ENCODE assay signal across 20 mouse cellular contexts in genomic region chr6:115968700-115969099, GRCm38 (mm10). TPM values are rescaled to one million over a fixed set of nuclear protein-coding genes. Genes with fewer than 3 reads are reported as not detected.
A peak's percentile ranks its signal among the peaks of the same experiment; 100 is the strongest.
DNase-seq lines count a peak whose midpoint lies in the region; ATAC-seq lines count a peak whose summit lies in the region.
"Had no signal": no experiment of that assay in that cellular context is flagged by ENCODE, and none has a peak within 500 bp of the region (broad histone marks: within the 10 kb centered on the region; RNA-seq: fewer than 3 reads in every experiment).

No protein-coding gene starts in this region.

- peaks cover 47% of the 10 kb centered on the region for H3K4me1 ChIP-seq in hindbrain, embryonic 10.5 days (replicated peaks)
- H3K4me1 ChIP-seq in hindbrain, embryonic 13.5 days (replicated peaks): peaks cover 39% of the 10 kb centered on the region

- H3K4me3 ChIP-seq in hindbrain, embryonic 10.5 days: no peak overlapping the region
- no peak overlapping the region for H3K4me3 ChIP-seq in hindbrain, embryonic 13.5 days
- H3K4me3 ChIP-seq: embryonic facial prominence, embryonic 13.5 days; liver, embryonic 15.5 days had no signal

- H3K27me3 ChIP-seq in hindbrain, embryonic 10.5 days (ENCODE audit: insufficient read depth, poor library complexity, severe bottlenecking): peaks cover 5% of the 10 kb centered on the region; the same call in 1 of the 2 replicates
- 0 out of 2 replicates have a peak, but pooled peaks cover 11% of the 10 kb centered on the region for H3K27me3 ChIP-seq in hindbrain, embryonic 13.5 days
- H3K27me3 ChIP-seq: liver, embryonic 15.5 days had no signal

- H3K36me3 ChIP-seq in hindbrain, embryonic 10.5 days: 0 out of 2 replicates have a peak, but pooled peaks cover 4% of the 10 kb centered on the region
- H3K36me3 ChIP-seq in hindbrain, embryonic 13.5 days: no peaks in the 10 kb centered on the region
- H3K36me3 ChIP-seq: liver, embryonic 15.5 days had no signal

- H3K9me3 ChIP-seq in hindbrain, embryonic 10.5 days: no peaks in the 10 kb centered on the region
- H3K9me3 ChIP-seq in hindbrain, embryonic 13.5 days: no peaks in the 10 kb centered on the region
- H3K9me3 ChIP-seq: embryonic facial prominence, embryonic 13.5 days; liver, embryonic 15.5 days had no signal

- ATAC-seq in hindbrain, embryonic 13.5 days (ENCODE audit: low FRiP score): no peak
- ATAC-seq in megakaryocyte progenitor cell, adult 5-6 weeks (replicated peaks; ENCODE audit: poor library complexity): peak; percentile 40
- ATAC-seq: CD4-positive, CD25-positive, alpha-beta regulatory T cell, adult 4 months; forebrain, embryonic 16.5 days had no signal

- no peak overlapping the region for H3K4me2 ChIP-seq in hindbrain, embryonic 13.5 days
- H3K4me2 ChIP-seq: embryonic facial prominence, embryonic 13.5 days; liver, embryonic 15.5 days had no signal

- WGBS in hindbrain, embryonic 10.5 days: 70% methylated on average over 6 of the region's 6 CpGs
- WGBS in hindbrain, embryonic 13.5 days: 77% methylated on average over 6 of the region's 6 CpGs

- peak overlapping the region; percentile 57 for H3K27ac ChIP-seq in hindbrain, embryonic 10.5 days
- no peak overlapping the region for H3K27ac ChIP-seq in hindbrain, embryonic 13.5 days
- H3K27ac ChIP-seq: embryonic facial prominence, embryonic 13.5 days; liver, embryonic 15.5 days had no signal

- no peak for DNase-seq in hindbrain, embryonic 10.5 days (ENCODE audit: low spot score)
- DNase-seq in MN1 (ENCODE audit: low spot score): peak; percentile 53
- DNase-seq in cerebellum, postnatal 10 days: peak; percentile 68 to 80
- no peak for DNase-seq in kidney, adult 11 months
- DNase-seq in kidney, postnatal 14 days: no peak
- DNase-seq in frontal cortex, adult 2 months (ENCODE audit: extremely low spot score in 1 of 2, low spot score in 1 of 2): no peak
- DNase-seq: heart, postnatal 10 days; kidney, adult 8-10 months; lung, postnatal 36 days had no signal

- no peak overlapping the region; the same call in 1 of the 2 replicates for H3K9ac ChIP-seq in hindbrain, embryonic 13.5 days
- H3K9ac ChIP-seq: embryonic facial prominence, embryonic 13.5 days; liver, embryonic 15.5 days had no signal

RNA-seq across cellular contexts. Expression of gene H1foo, which starts 24.0 kb away (rescaled TPM):
- polyA plus RNA-seq in hindbrain, embryonic 10.5 days (2016; fragmentation: Nextera tagmentation; extraction: Ambion mirVana): not detected in 2 replicates
- polyA plus RNA-seq in hindbrain, embryonic 13.5 days (2015; fragmentation: Nextera tagmentation; extraction: Ambion mirVana): not detected in 2 replicates
- total RNA-seq in megakaryocyte progenitor cell, adult 5-6 weeks (2015): not detected in 2 replicates
- total RNA-seq in megakaryocyte progenitor cell, adult 5-6 weeks (2017): not detected in 2 replicates
- not detected in 2 replicates for polyA plus RNA-seq in frontal cortex, adult 2 months (2012; rRNA removed)
- total RNA-seq: adrenal gland, adult 18-20 months; gastrocnemius, postnatal 4 days; heart, postnatal 10 days; layer of hippocampus, adult 18-20 months; left cerebral cortex, postnatal 14 days had no signal
- polyA plus RNA-seq: CD4-positive, CD25-positive, alpha-beta regulatory T cell, adult 4 months; embryonic facial prominence, embryonic 13.5 days; forebrain, embryonic 16.5 days; liver, embryonic 15.5 days; stomach, embryonic 16.5 days had no signal

RNA-seq across cellular contexts. Expression of gene Plxnd1, which starts 26.1 kb away (rescaled TPM):
- polyA plus RNA-seq in hindbrain, embryonic 10.5 days (2016; fragmentation: Nextera tagmentation; extraction: Ambion mirVana): 24.6 and 28.5 TPM in 2 replicates
- polyA plus RNA-seq in hindbrain, embryonic 13.5 days (2015; fragmentation: Nextera tagmentation; extraction: Ambion mirVana): 9.1 and 11.3 TPM in 2 replicates
- 51.5 and 70.9 TPM in 2 replicates for total RNA-seq in megakaryocyte progenitor cell, adult 5-6 weeks (2015)
- 33.9 and 43.9 TPM in 2 replicates for total RNA-seq in megakaryocyte progenitor cell, adult 5-6 weeks (2017)
- 56.5 and 73.7 TPM in 2 replicates for polyA plus RNA-seq in frontal cortex, adult 2 months (2012; rRNA removed)

RNA-seq across cellular contexts. Expression of gene Rho, which starts 37.2 kb away (rescaled TPM):
- 0.20 and 0.37 TPM in 2 replicates for polyA plus RNA-seq in hindbrain, embryonic 10.5 days (2016; fragmentation: Nextera tagmentation; extraction: Ambion mirVana)
- 0.21 and 0.58 TPM in 2 replicates for polyA plus RNA-seq in hindbrain, embryonic 13.5 days (2015; fragmentation: Nextera tagmentation; extraction: Ambion mirVana)
- 0.15 TPM in 1 of 2 replicates, not detected in the other for total RNA-seq in megakaryocyte progenitor cell, adult 5-6 weeks (2015)
- total RNA-seq in megakaryocyte progenitor cell, adult 5-6 weeks (2017): 0.34 TPM in 1 of 2 replicates, not detected in the other
- polyA plus RNA-seq in frontal cortex, adult 2 months (2012; rRNA removed): 0.86 and 1.6 TPM in 2 replicates
- polyA plus RNA-seq: CD4-positive, CD25-positive, alpha-beta regulatory T cell, adult 4 months; liver, embryonic 15.5 days had no signal

Comparison
In these comparisons a context has a peak if more than half of its experiments do, and no peak if none do; other contexts are left out.
1. DNase-seq: peak in MN1 (single experiment) and cerebellum, postnatal 10 days (2 of 2); none in hindbrain, embryonic 10.5 days (single experiment), kidney, adult 11 months (single experiment), kidney, postnatal 14 days (single experiment) and frontal cortex, adult 2 months (0 of 2).